Mouse (Mus musculus) hindbrain, embryonic 12.5 days (tissue): ENCODE measurements at regions not wholly inside any gene's neighbourhood (a gene's known extent, or its start where the extent isn't known, plus 50 kb on each side); places are given as distances from the start of the nearest gene placed in this dataset.

Source experiments
- ATAC-seq: fragments of 200-750 bp; cut with Nextera tagmentation; 2 replicates; pipeline ENCODE4 v1.8.0; 2017; ENCODE audit warnings: moderate TSS enrichment; ENCODE audit not compliant: low FRiP score
- H3K27ac ChIP-seq: fragments of 300-500 bp; sonication (generic); 2 replicates; pipeline ENCODE4 v1.5.1; 2016; ENCODE audit warnings: mild to moderate bottlenecking
- H3K27me3 ChIP-seq: fragments of 300-500 bp; sonication (generic); 2 replicates; pipeline ENCODE4 v1.6.1; 2016; ENCODE audit warnings: mild to moderate bottlenecking
- H3K36me3 ChIP-seq: fragments of 300-500 bp; sonication (generic); 2 replicates; pipeline ENCODE4 v1.6.1; 2016; ENCODE audit warnings: mild to moderate bottlenecking
- H3K4me1 ChIP-seq: fragments of 300-500 bp; sonication (generic); 2 replicates; pipeline ENCODE4 v1.6.1; 2016
- H3K4me2 ChIP-seq: fragments of 300-500 bp; sonication (generic); replicated peaks from 2 replicates; pipeline ENCODE4 v1.6.1; 2016; ENCODE audit warnings: mild to moderate bottlenecking
- H3K4me3 ChIP-seq: fragments of 300-500 bp; sonication (generic); 2 replicates; pipeline ENCODE4 v1.5.1; 2016; ENCODE audit warnings: mild to moderate bottlenecking
- H3K9ac ChIP-seq: fragments of 300-500 bp; sonication (generic); 2 replicates; pipeline ENCODE4 v1.6.1; 2016; ENCODE audit warnings: mild to moderate bottlenecking, moderate library complexity
- H3K9me3 ChIP-seq: fragments of 300-500 bp; sonication (generic); replicated peaks from 2 replicates; pipeline ENCODE4 v1.6.1; 2016; ENCODE audit warnings: mild to moderate bottlenecking
- WGBS: fragments of 180-500 bp; shearing (Covaris S2); methylation state at CpG from one replicate; pipeline ENCODE4 v1.1.7; 2016; 5-methylcytosine and 5-hydroxymethylcytosine counted together

- no peak overlapping the region for H3K4me3 ChIP-seq
- H3K27me3 ChIP-seq: no peaks in the 10 kb centered on the region
- H3K27ac ChIP-seq: no peak overlapping the region
- no peaks in the 10 kb centered on the region for H3K36me3 ChIP-seq
- no peak overlapping the region for H3K9ac ChIP-seq
- H3K4me1 ChIP-seq: peaks cover 2% of the 10 kb centered on the region; the same call in 1 of the 2 replicates
- WGBS: 68% methylated on average over 2 of the region's 2 CpGs
- no peak overlapping the region for H3K4me2 ChIP-seq
- H3K9me3 ChIP-seq: no peaks in the 10 kb centered on the region
- no peak for ATAC-seq
Observed at GRCm38 (mm10) chr6:7941786-7942185, 97.1 kb downstream of the C1galt1 start.

GRCm38 (mm10) chr6:7943192-7943591 lies 98.5 kb downstream of the C1galt1 start:
- WGBS: 83% methylated on average over 5 of the region's 5 CpGs
- no peak overlapping the region for H3K4me3 ChIP-seq
- ATAC-seq: 0 out of 2 replicates have a peak, but pooled peaks have one; percentile 39
- no peaks in the 10 kb centered on the region for H3K27me3 ChIP-seq
- no peak overlapping the region for H3K4me2 ChIP-seq
- no peak overlapping the region for H3K27ac ChIP-seq
- no peak overlapping the region for H3K9ac ChIP-seq
- no peaks in the 10 kb centered on the region for H3K9me3 ChIP-seq
- peaks cover 2% of the 10 kb centered on the region; the same call in 1 of the 2 replicates for H3K4me1 ChIP-seq
- H3K36me3 ChIP-seq: no peaks in the 10 kb centered on the region

GRCm38 (mm10) chr6:7943656-7944055 lies 99.0 kb downstream of the C1galt1 start:
- no peak overlapping the region for H3K4me3 ChIP-seq
- H3K9ac ChIP-seq: no peak overlapping the region
- H3K4me1 ChIP-seq: peaks cover 2% of the 10 kb centered on the region; the same call in 1 of the 2 replicates
- no peak overlapping the region for H3K27ac ChIP-seq
- no peaks in the 10 kb centered on the region for H3K9me3 ChIP-seq
- ATAC-seq: 0 out of 2 replicates have a peak, but pooled peaks have one; percentile 21
- H3K4me2 ChIP-seq: no peak overlapping the region
- H3K36me3 ChIP-seq: no peaks in the 10 kb centered on the region
- H3K27me3 ChIP-seq: no peaks in the 10 kb centered on the region
- WGBS: 88% methylated on average over 5 of the region's 5 CpGs
